Mouse (Mus musculus) macrophage (primary cell): ENCODE measurements around the gene Fcho2. TPM values are rescaled to one million over a fixed set of nuclear protein-coding genes. Genes with fewer than 3 reads are reported as not detected.

ENCODE experiments used
- H3K27ac ChIP-seq: fragments of 350-480 bp; formaldehyde crosslinking; 2 replicates; pipeline ENCODE4 v1.9.0; 2021
- H3K36me3 ChIP-seq: fragments of 350-480 bp; formaldehyde crosslinking; 2 replicates; pipeline ENCODE4 v1.9.0; 2021; ENCODE audit errors: inconsistent target
- H3K4me3 ChIP-seq: fragments of 350-480 bp; formaldehyde crosslinking; 2 replicates; pipeline ENCODE4 v1.9.0; 2021; ENCODE audit errors: inconsistent target
- H3K79me2 ChIP-seq: fragments of 350-480 bp; formaldehyde crosslinking; 2 replicates; pipeline ENCODE4 v1.9.0; 2021; ENCODE audit errors: inconsistent target
- WGBS: methylation state at CpG from one replicate; pipeline ENCODE4 v1.1.7; 2026; ENCODE audit warnings: inconsistent platforms; ENCODE audit not compliant: missing documents; 5-methylcytosine and 5-hydroxymethylcytosine counted together
- polyA plus RNA-seq: library from polyadenylated mRNA; stranded (reverse); fragments of 250-400 nt; gene quantifications from 3 replicates; pipeline ENCODE4 v1.2.4, GENCODE M21; 2018; ENCODE audit warnings: inconsistent platforms

Gene Fcho2
- polyA plus RNA-seq, 1 experiment from 2014 or later: 104 TPM

GRCm38 (mm10) chr13:98691956-98692515 lies 123.2 kb downstream of the Fcho2 start:
- Histone ChIP-seq H3K36me3 (peaks cover 14% of the 10 kb centered on the region), H3K79me2 (peaks cover 56% of the 10 kb centered on the region), H3K27ac (peak overlapping the region; percentile 95), H3K4me3 (peak overlapping the region; percentile 55)
- 57% methylated on average over 13 of the region's 13 CpGs for WGBS

- H3K27ac ChIP-seq: peak overlapping the region; percentile 95
- H3K79me2 ChIP-seq: peaks cover 58% of the 10 kb centered on the region
- peak overlapping the region; percentile 55 for H3K4me3 ChIP-seq
- peaks cover 26% of the 10 kb centered on the region for H3K36me3 ChIP-seq
- WGBS: 97% methylated on average over 11 of the region's 11 CpGs
These were observed 124.4 kb downstream of the Fcho2 start for GRCm38 (mm10) chr13:98690886-98691285.

GRCm38 (mm10) chr13:98689605-98690290 lies 125.5 kb downstream of the Fcho2 start:
- WGBS: 82% methylated on average over 11 of the region's 11 CpGs
- Histone ChIP-seq H3K36me3 (peaks cover 27% of the 10 kb centered on the region), H3K27ac (peak overlapping the region; percentile 95), H3K4me3 (peak overlapping the region; percentile 55; the same call in 1 of the 2 replicates), H3K79me2 (peaks cover 58% of the 10 kb centered on the region)

- H3K36me3 ChIP-seq: peaks cover 27% of the 10 kb centered on the region
- H3K4me3 ChIP-seq: no peak overlapping the region
- H3K79me2 ChIP-seq: peaks cover 58% of the 10 kb centered on the region
- no peak overlapping the region for H3K27ac ChIP-seq
- 97% methylated on average over 9 of the region's 9 CpGs for WGBS
These were observed 127.3 kb downstream of the Fcho2 start for GRCm38 (mm10) chr13:98687931-98688330.

GRCm38 (mm10) chr13:98684144-98684900 lies 130.9 kb downstream of the Fcho2 start:
- H3K27ac ChIP-seq: peak overlapping the region; percentile 59
- H3K79me2 ChIP-seq: peaks cover 25% of the 10 kb centered on the region
- H3K4me3 ChIP-seq: no peak overlapping the region
- 62% methylated on average over 9 of the region's 9 CpGs for WGBS
- H3K36me3 ChIP-seq: peaks cover 27% of the 10 kb centered on the region

GRCm38 (mm10) chr13:98683412-98683811 lies 131.8 kb downstream of the Fcho2 start:
- 13% methylated on average over 1 of the region's 2 CpGs for WGBS
- H3K79me2 ChIP-seq: peaks cover 16% of the 10 kb centered on the region
- H3K27ac ChIP-seq: peak overlapping the region; percentile 59
- H3K4me3 ChIP-seq: no peak overlapping the region
- H3K36me3 ChIP-seq: peaks cover 27% of the 10 kb centered on the region

GRCm38 (mm10) chr13:98680470-98681060 lies 134.7 kb downstream of the Fcho2 start:
- 87% methylated on average over 4 of the region's 5 CpGs for WGBS
- Histone ChIP-seq H3K27ac (no peak overlapping the region), H3K36me3 (no peaks in the 10 kb centered on the region), H3K79me2 (no peaks in the 10 kb centered on the region), H3K4me3 (no peak overlapping the region)

- no peak overlapping the region for H3K27ac ChIP-seq
- H3K79me2 ChIP-seq: no peaks in the 10 kb centered on the region
- H3K4me3 ChIP-seq: no peak overlapping the region
- no peaks in the 10 kb centered on the region for H3K36me3 ChIP-seq
- 68% methylated on average over 4 of the region's 4 CpGs for WGBS
These were observed 135.6 kb downstream of the Fcho2 start for GRCm38 (mm10) chr13:98679631-98680041.

- Histone ChIP-seq H3K36me3 (no peaks in the 10 kb centered on the region), H3K27ac (no peak overlapping the region), H3K79me2 (no peaks in the 10 kb centered on the region), H3K4me3 (no peak overlapping the region)
- 100% methylated on average over 1 of the region's 1 CpGs for WGBS
These were observed 136.0 kb downstream of the Fcho2 start for GRCm38 (mm10) chr13:98679230-98679629.

- Histone ChIP-seq H3K36me3 (no peaks in the 10 kb centered on the region), H3K4me3 (no peak overlapping the region), H3K27ac (no peak overlapping the region), H3K79me2 (no peaks in the 10 kb centered on the region)
- WGBS: 92% methylated on average over 4 of the region's 4 CpGs
These were observed 141.3 kb downstream of the Fcho2 start for GRCm38 (mm10) chr13:98673922-98674321.

Other genes starting within 250 kb of the Fcho2 start
- gene Tmem174, start 178.0 kb downstream of the Fcho2 start, polyA plus RNA-seq: not detected in 3 replicates
- gene Tmem171, start 120.6 kb downstream of the Fcho2 start, polyA plus RNA-seq: 19.9 to 34.2 TPM (median 33.5 TPM) in 3 replicates
- 25.1 to 51.3 TPM (median 32.1 TPM) in 3 replicates for gene Tnpo1, start 110.9 kb upstream of the Fcho2 start, polyA plus RNA-seq
- not detected in 3 replicates for gene 1700024P04Rik, start 169.1 kb upstream of the Fcho2 start, polyA plus RNA-seq